Mouse (Mus musculus) hindbrain, embryonic 16.5 days (tissue): ENCODE data around the gene Ly86. TPM values are rescaled to one million over a fixed set of nuclear protein-coding genes. Genes with fewer than 3 reads are reported as not detected.

Experiments used
- ATAC-seq: fragments of 200-750 bp; cut with Nextera tagmentation; 2 replicates; pipeline ENCODE4 v1.8.0; 2017; ENCODE audit warnings: moderate TSS enrichment, moderate library complexity
- H3K27ac ChIP-seq: fragments of 300-500 bp; sonication (generic); 2 replicates; pipeline ENCODE4 v1.5.1; 2014; ENCODE audit warnings: low read depth, mild to moderate bottlenecking, control low read depth, low read length, moderate library complexity
- H3K27me3 ChIP-seq: fragments of 300-500 bp; sonication (generic); replicated peaks from 2 replicates; pipeline ENCODE4 v1.6.1; 2014; ENCODE audit warnings: low read length; ENCODE audit not compliant: control insufficient read depth, insufficient read depth
- H3K36me3 ChIP-seq: fragments of 300-500 bp; sonication (generic); 2 replicates; pipeline ENCODE4 v1.6.1; 2014; ENCODE audit warnings: mild to moderate bottlenecking, low read length, moderate library complexity, mixed read lengths; ENCODE audit not compliant: control insufficient read depth, insufficient read depth
- H3K4me1 ChIP-seq: fragments of 300-500 bp; sonication (generic); 2 replicates; pipeline ENCODE4 v1.6.1; 2014; ENCODE audit warnings: low read depth, low read length; ENCODE audit not compliant: control insufficient read depth, insufficient read depth
- H3K4me2 ChIP-seq: fragments of 300-500 bp; sonication (generic); 2 replicates; pipeline ENCODE4 v1.6.1; 2014; ENCODE audit warnings: mild to moderate bottlenecking, low read length, control low read depth, moderate library complexity
- H3K4me3 ChIP-seq: fragments of 300-500 bp; sonication (generic); 2 replicates; pipeline ENCODE4 v1.5.1; 2014; ENCODE audit warnings: mild to moderate bottlenecking, low read length, control low read depth, moderate library complexity
- H3K9ac ChIP-seq: fragments of 300-500 bp; sonication (generic); 2 replicates; pipeline ENCODE4 v1.6.1; 2014; ENCODE audit warnings: low read depth, mild to moderate bottlenecking, control low read depth, low read length, moderate library complexity
- H3K9me3 ChIP-seq: fragments of 300-500 bp; sonication (generic); 2 replicates; pipeline ENCODE4 v1.6.1; 2014; ENCODE audit warnings: mild to moderate bottlenecking, low read length, moderate library complexity; ENCODE audit not compliant: control insufficient read depth
- WGBS: fragments of 180-500 bp; shearing (Covaris S2); extraction: QIAGEN DNeasy Blood & Tissue Kit; methylation state at CpG from one replicate; pipeline ENCODE4 v1.1.7; 2014; 5-methylcytosine and 5-hydroxymethylcytosine counted together
- polyA plus RNA-seq: library from polyadenylated mRNA; unstranded; fragments of >200 nt; fragmentation: Nextera tagmentation; extraction: Ambion mirVana; gene quantifications from 2 replicates; pipeline ENCODE4 v1.2.1, GENCODE M21; 2015

Gene Ly86
- polyA plus RNA-seq, 1 experiment from 2014 or later = 9.2 TPM

GRCm38 (mm10) chr13:37415696-37416095, 70.7 kb downstream of the Ly86 start:
- ATAC-seq = no peak
- H3K4me1 ChIP-seq = no peaks in the 10 kb centered on the region
- no peaks in the 10 kb centered on the region for H3K36me3 ChIP-seq
- no peaks in the 10 kb centered on the region for H3K27me3 ChIP-seq
- H3K4me2 ChIP-seq = no peak overlapping the region
- no peak overlapping the region for H3K27ac ChIP-seq
- 94% methylated on average over 1 of the region's 1 CpGs for WGBS
- no peak overlapping the region for H3K4me3 ChIP-seq
- no peak overlapping the region for H3K9ac ChIP-seq
- no peaks in the 10 kb centered on the region for H3K9me3 ChIP-seq

DNA sequence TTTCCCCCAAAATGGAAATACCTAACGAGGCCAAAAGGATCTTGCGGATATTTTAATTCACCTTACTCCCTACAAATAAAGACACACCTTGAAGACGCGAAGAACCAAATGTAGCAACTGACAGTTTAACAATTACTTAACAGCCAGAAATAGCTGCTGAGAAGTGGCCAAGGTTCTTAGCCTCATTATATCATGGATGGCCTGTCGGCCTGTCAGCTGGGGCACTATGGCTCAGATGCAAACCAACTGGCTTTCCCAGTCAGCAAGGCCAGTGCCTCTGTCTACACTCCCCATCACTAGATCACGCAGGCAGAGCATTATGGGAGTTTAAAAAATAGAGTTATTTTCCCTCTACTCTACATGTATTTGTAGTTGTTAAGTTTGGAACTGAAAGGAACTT, 78.4 kb downstream of the Ly86 start:
- Histone ChIP-seq H3K9me3 (no peaks in the 10 kb centered on the region), H3K27ac (no peak overlapping the region), H3K9ac (no peak overlapping the region), H3K4me2 (no peak overlapping the region), H3K4me3 (no peak overlapping the region), H3K4me1 (no peaks in the 10 kb centered on the region), H3K27me3 (no peaks in the 10 kb centered on the region), H3K36me3 (no peaks in the 10 kb centered on the region)
- WGBS = 92% methylated on average over 6 of the region's 6 CpGs
- ATAC-seq = no peak

- Histone ChIP-seq H3K36me3 (no peaks in the 10 kb centered on the region), H3K27ac (no peak overlapping the region), H3K4me2 (no peak overlapping the region), H3K9ac (no peak overlapping the region), H3K4me1 (no peaks in the 10 kb centered on the region), H3K9me3 (no peaks in the 10 kb centered on the region), H3K27me3 (no peaks in the 10 kb centered on the region), H3K4me3 (no peak overlapping the region)
- WGBS = 92% methylated on average over 6 of the region's 6 CpGs
- no peak for ATAC-seq
Observed at GRCm38 (mm10) chr13:37424904-37425303, 79.9 kb downstream of the Ly86 start.

GRCm38 (mm10) chr13:37425406-37425805, 80.4 kb downstream of the Ly86 start:
- ATAC-seq = no peak

GRCm38 (mm10) chr13:37426578-37427336, 81.7 kb downstream of the Ly86 start:
- WGBS = 90% methylated on average over 12 of the region's 12 CpGs
- no peaks in the 10 kb centered on the region for H3K27me3 ChIP-seq
- H3K4me1 ChIP-seq = no peaks in the 10 kb centered on the region
- no peak overlapping the region for H3K27ac ChIP-seq
- no peaks in the 10 kb centered on the region for H3K36me3 ChIP-seq
- no peak overlapping the region for H3K4me2 ChIP-seq
- no peak overlapping the region for H3K9ac ChIP-seq
- H3K9me3 ChIP-seq = no peaks in the 10 kb centered on the region
- no peak overlapping the region for H3K4me3 ChIP-seq
- ATAC-seq = no peak

More at GRCm38 (mm10) chr13:37425406-37425805, 80.4 kb downstream of the Ly86 start:
- no peak overlapping the region for H3K9ac ChIP-seq
- H3K27ac ChIP-seq = no peak overlapping the region
- no peaks in the 10 kb centered on the region for H3K4me1 ChIP-seq
- H3K27me3 ChIP-seq = no peaks in the 10 kb centered on the region
- no peak overlapping the region for H3K4me3 ChIP-seq
- 56% methylated on average over 3 of the region's 3 CpGs for whole genome bisulfite sequencing
- no peaks in the 10 kb centered on the region for H3K36me3 ChIP-seq
- no peaks in the 10 kb centered on the region for H3K9me3 ChIP-seq
- no peak overlapping the region for H3K4me2 ChIP-seq

DNA sequence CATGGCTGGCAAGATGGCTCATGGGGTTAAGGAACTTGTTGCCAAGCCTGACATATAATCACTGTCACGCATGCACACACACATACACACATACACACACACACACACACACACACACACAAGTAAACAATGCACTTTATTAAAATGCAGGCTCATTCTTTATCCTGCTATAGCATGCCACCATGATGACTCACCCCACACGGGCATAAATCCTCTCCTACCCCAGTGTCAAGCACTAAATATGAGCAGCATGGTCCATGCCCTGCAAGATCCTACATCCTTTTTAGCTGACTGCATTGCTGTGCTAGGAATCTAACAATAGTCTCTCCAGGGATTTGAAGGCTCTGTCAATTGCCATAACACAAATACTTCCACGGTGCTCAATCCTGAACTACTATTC, 83.5 kb downstream of the Ly86 start:
- no peak overlapping the region for H3K4me3 ChIP-seq
- no peak for ATAC-seq
- H3K36me3 ChIP-seq = no peaks in the 10 kb centered on the region

DNA sequence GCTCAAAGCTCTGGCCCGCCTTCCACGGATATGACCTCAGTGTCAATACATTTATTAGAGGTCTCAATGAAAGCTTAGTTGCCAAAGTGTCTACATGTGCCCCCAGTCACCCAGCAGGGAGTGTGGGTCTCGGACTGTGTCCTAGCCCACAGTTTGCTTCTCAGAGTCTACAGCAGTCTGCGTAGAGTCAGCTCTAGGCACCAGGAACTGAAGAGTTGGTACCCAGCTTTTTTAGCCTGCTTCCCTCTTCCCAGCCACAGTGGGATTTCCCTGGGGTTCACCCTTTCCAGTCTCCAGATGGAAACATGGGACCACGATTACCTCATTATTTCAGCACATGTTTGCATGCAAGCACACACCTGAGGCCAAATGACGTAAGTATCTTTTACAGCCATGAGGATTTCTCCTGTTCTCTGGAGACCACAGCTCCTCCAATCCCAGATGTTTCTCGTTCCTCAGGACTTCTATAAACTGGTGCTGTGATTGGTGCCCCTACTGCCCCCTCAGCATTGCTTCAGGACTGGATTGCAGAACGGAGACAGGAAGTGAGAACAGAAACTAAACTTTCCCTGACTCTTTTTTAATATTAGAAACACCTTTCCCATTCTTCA, 84.8 kb downstream of the Ly86 start:
- Histone ChIP-seq H3K27me3 (peaks cover 2% of the 10 kb centered on the region; the same call in 1 of the 2 replicates), H3K4me1 (peaks cover 2% of the 10 kb centered on the region), H3K9me3 (no peaks in the 10 kb centered on the region), H3K4me2 (no peak overlapping the region), H3K9ac (no peak overlapping the region), H3K36me3 (no peaks in the 10 kb centered on the region), H3K27ac (no peak overlapping the region), H3K4me3 (no peak overlapping the region)
- 72% methylated on average over 8 of the region's 8 CpGs for WGBS
- no peak for ATAC-seq

More for the DNA sequence above, 83.5 kb downstream of the Ly86 start:
- Histone ChIP-seq H3K27me3 (peaks cover 2% of the 10 kb centered on the region; the same call in 1 of the 2 replicates), H3K9ac (no peak overlapping the region), H3K27ac (no peak overlapping the region), H3K4me1 (no peaks in the 10 kb centered on the region), H3K4me2 (no peak overlapping the region), H3K9me3 (no peaks in the 10 kb centered on the region)
- 79% methylated on average over 3 of the region's 3 CpGs for WGBS

DNA sequence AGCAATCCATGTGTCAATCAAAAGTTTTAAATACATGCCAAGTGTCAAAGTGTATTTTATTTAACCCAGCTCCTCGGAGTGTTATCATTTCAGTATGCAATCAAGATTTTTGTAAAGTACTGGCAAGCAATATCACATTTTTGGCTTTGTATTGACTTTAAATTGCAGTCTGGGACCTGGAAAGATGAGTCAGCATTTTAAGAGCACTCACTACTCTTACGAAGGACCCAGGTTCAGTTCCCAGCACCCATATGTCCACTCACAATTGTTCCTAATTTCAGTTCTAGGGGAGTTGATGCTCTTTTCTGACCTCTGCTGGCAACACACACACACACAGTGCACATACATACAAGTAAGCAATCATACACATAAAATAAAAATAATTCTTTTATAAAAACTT, 86.7 kb downstream of the Ly86 start:
- H3K9ac ChIP-seq = no peak overlapping the region
- H3K9me3 ChIP-seq = no peaks in the 10 kb centered on the region
- H3K4me3 ChIP-seq = no peak overlapping the region
- no peaks in the 10 kb centered on the region for H3K36me3 ChIP-seq
- no peak overlapping the region for H3K4me2 ChIP-seq
- H3K4me1 ChIP-seq = peaks cover 3% of the 10 kb centered on the region
- H3K27me3 ChIP-seq = peaks cover 4% of the 10 kb centered on the region
- ATAC-seq = no peak
- no peak overlapping the region for H3K27ac ChIP-seq
- WGBS = 93% methylated on average over 2 of the region's 2 CpGs

DNA sequence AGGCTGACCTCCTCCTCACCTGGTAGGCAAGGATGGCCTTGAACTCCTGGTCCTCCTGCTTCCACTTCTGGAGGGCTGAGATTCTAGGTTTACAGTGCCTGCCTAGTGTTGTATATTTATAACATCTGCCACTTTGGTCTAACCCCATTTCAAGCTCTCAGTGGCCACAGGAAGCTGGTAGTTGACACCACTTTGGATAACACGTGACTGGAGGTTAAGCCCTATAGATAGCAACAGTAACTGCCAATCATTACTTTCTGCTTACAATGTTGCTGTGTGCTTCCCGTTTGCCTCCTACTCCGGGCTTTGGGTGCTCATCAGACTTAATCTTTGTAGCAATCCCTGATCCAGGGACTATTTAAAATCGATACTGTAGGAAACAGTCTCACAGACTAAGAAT, 87.6 kb downstream of the Ly86 start:
- WGBS = 41% methylated on average over 4 of the region's 4 CpGs
- Histone ChIP-seq H3K27ac (no peak overlapping the region), H3K4me3 (no peak overlapping the region), H3K9ac (no peak overlapping the region), H3K4me1 (peaks cover 3% of the 10 kb centered on the region), H3K4me2 (no peak overlapping the region), H3K36me3 (no peaks in the 10 kb centered on the region), H3K27me3 (peaks cover 8% of the 10 kb centered on the region), H3K9me3 (no peaks in the 10 kb centered on the region)
- no peak for ATAC-seq
